Mouse (Mus musculus): ENCODE results near the gene Ttbk2. TPM values are rescaled to one million over a fixed set of nuclear protein-coding genes. Genes with fewer than 3 reads are reported as not detected.
A peak's percentile ranks its signal among the peaks of the same experiment; 100 is the strongest.

Gene Ttbk2
- polyA plus RNA-seq, 1 experiment from 2014 or later: 2.3 TPM

DNA sequence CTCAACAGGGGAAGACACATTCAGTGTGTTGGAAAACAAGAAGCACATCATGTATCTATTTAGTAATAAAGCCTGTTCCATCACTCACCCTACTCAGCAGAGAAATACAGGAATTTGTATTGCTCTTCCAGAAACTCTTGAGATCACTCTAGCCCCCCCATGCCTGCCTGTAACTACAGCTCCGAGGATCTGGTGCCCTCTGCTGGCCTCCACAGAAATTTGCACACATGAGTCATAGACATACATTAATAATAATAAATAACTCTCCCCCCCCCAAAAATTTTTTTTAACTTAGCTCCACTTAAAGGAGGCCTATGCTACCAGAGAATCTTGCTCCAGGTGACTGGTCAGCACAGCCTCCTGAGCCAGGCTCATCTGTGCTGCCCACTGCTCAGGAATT lies 16.2 kb upstream of the Ttbk2 start:
- H3K4me1 ChIP-seq (replicated peaks; ENCODE audit: insufficient read depth, low read length): no peaks in the 10 kb centered on the region
- H3K27me3 ChIP-seq (ENCODE audit: insufficient read depth, low read length): no peaks in the 10 kb centered on the region
- WGBS: 31% methylated on average over 1 of the region's 1 CpGs
- no peak overlapping the region for H3K4me3 ChIP-seq (replicated peaks; ENCODE audit: low read depth, low read length)
- H3K4me2 ChIP-seq (ENCODE audit: low read length): no peak overlapping the region
- TF ChIP-seq CTCF (IDR thresholded peaks at IDR 0.05; ENCODE audit: low read depth): peak; percentile 82
- H3K9me3 ChIP-seq (replicated peaks; ENCODE audit: low read length): no peaks in the 10 kb centered on the region
- DNase-seq (ENCODE audit: low spot score): peak; percentile 73
- no peak overlapping the region for H3K27ac ChIP-seq
- no peak overlapping the region for H3K9ac ChIP-seq (ENCODE audit: low read depth, low read length)
- ATAC-seq (replicated peaks; ENCODE audit: low FRiP score, low read depth): no peak
- H3K36me3 ChIP-seq (ENCODE audit: insufficient read depth, low read length): peaks cover 37% of the 10 kb centered on the region

DNA sequence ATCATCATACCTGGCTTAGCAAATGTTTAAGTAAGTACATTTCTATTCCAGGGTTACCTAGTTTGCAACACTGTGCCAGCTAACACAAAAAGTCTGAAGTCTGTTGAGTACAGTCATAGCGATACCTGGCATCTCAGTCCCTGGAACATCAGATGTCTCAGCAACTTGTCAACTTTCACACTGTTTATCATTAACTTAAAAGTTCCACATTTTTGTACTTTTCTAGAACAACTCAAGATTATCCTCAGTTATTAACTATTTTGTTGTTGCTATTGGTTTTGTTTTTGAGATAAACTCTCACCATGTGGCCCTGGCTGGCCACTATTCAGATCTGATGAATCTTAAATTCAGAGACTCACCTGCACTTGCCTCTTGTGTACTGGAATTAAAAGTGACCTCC lies 13.0 kb upstream of the Ttbk2 start:
- Histone ChIP-seq H3K4me2 (ENCODE audit: low read length) (no peak overlapping the region), H3K27me3 (ENCODE audit: insufficient read depth, low read length) (no peaks in the 10 kb centered on the region), H3K4me3 (replicated peaks; ENCODE audit: low read depth, low read length) (no peak overlapping the region), H3K27ac (no peak overlapping the region), H3K9ac (ENCODE audit: low read depth, low read length) (no peak overlapping the region), H3K9me3 (replicated peaks; ENCODE audit: low read length) (no peaks in the 10 kb centered on the region), H3K36me3 (ENCODE audit: insufficient read depth, low read length) (peaks cover 47% of the 10 kb centered on the region), H3K4me1 (replicated peaks; ENCODE audit: insufficient read depth, low read length) (no peaks in the 10 kb centered on the region)
- ATAC-seq (replicated peaks; ENCODE audit: low FRiP score, low read depth): no peak
- WGBS: 97% methylated on average over 1 of the region's 1 CpGs
- no peak for DNase-seq (ENCODE audit: low spot score)
- TF ChIP-seq CTCF (IDR thresholded peaks at IDR 0.05; ENCODE audit: low read depth): no peak

DNA sequence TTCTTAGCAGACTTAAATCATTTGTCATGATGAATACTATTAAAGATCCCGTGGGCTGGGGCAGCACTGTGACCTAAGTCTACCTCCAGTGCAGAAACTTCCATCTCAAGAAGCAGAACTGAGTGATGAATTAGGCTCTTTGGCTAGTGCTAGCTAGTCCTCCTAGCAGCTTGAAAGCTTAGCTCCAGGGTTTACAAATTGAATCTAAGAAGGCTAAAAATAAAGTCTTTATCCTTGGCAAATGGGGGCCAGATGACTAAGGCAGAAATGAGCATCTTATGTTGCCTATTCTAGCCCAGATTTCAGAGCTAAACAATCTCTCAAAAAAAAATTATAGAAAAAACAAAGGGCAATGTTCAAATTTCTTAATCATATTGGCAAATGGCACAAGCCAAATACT lies 10.3 kb upstream of the Ttbk2 start:
- no peak for DNase-seq (ENCODE audit: low spot score)
- Histone ChIP-seq H3K4me2 (ENCODE audit: low read length) (no peak overlapping the region), H3K9me3 (replicated peaks; ENCODE audit: low read length) (no peaks in the 10 kb centered on the region), H3K27ac (no peak overlapping the region), H3K4me1 (replicated peaks; ENCODE audit: insufficient read depth, low read length) (no peaks in the 10 kb centered on the region), H3K27me3 (ENCODE audit: insufficient read depth, low read length) (no peaks in the 10 kb centered on the region), H3K36me3 (ENCODE audit: insufficient read depth, low read length) (peaks cover 37% of the 10 kb centered on the region), H3K4me3 (replicated peaks; ENCODE audit: low read depth, low read length) (no peak overlapping the region), H3K9ac (ENCODE audit: low read depth, low read length) (no peak overlapping the region)
- TF ChIP-seq CTCF (IDR thresholded peaks at IDR 0.05; ENCODE audit: low read depth): no peak
- WGBS: 52% methylated on average over 1 of the region's 1 CpGs
- ATAC-seq (replicated peaks; ENCODE audit: low FRiP score, low read depth): no peak

DNA sequence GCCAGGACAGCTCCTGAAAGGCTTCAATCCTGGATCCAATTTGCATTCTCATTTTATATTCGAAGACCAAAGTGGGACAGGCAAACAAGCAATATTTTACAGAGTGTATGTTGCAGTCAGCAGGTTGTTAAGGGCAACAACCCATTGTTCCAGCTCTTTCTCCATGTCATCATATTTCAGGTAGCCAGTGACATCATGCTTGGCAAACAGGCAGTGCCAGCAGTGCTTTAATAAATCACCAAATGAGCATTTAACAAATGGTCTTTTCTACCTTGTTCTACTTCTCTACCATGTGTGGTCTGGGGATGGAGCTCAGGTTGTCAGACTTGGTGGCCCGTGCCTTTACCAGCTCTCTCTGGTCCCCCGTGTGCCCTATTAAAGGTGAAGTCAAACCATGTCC lies 7.7 kb upstream of the Ttbk2 start:
- no peak overlapping the region for H3K27ac ChIP-seq
- ATAC-seq (replicated peaks; ENCODE audit: low FRiP score, low read depth): peak; percentile 69

DNA sequence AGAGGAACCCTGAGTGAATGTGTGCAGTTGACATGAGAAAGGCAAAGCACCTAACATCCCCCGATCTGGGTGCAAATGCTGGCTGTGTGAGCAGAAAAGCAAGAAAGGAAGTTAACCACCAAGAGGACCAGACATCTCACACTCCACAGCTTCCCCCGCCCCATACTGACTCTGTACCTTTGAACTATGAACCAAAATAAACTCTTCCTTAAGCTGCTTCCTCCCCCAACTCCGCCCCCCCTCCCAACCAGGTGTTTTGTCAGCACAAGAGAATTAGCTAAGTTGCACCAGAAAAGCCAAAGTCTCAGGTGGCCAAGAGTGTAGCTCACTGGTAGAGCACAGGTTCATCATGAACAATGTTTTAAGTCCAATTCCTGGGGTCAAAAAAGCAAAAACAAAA lies 2.7 kb upstream of the Ttbk2 start:
- Histone ChIP-seq H3K27me3 (ENCODE audit: insufficient read depth, low read length) (no peaks in the 10 kb centered on the region), H3K9ac (ENCODE audit: low read depth, low read length) (no peak overlapping the region), H3K9me3 (replicated peaks; ENCODE audit: low read length) (no peaks in the 10 kb centered on the region), H3K4me2 (ENCODE audit: low read length) (no peak overlapping the region), H3K4me3 (replicated peaks; ENCODE audit: low read depth, low read length) (no peak overlapping the region), H3K4me1 (replicated peaks; ENCODE audit: insufficient read depth, low read length) (no peaks in the 10 kb centered on the region), H3K27ac (no peak overlapping the region), H3K36me3 (ENCODE audit: insufficient read depth, low read length) (no peaks in the 10 kb centered on the region)
- DNase-seq (ENCODE audit: low spot score) (no peak), ATAC-seq (replicated peaks; ENCODE audit: low FRiP score, low read depth) (no peak)
- TF ChIP-seq CTCF (IDR thresholded peaks at IDR 0.05; ENCODE audit: low read depth): no peak
- 77% methylated on average over 3 of the region's 3 CpGs for WGBS

More for the DNA sequence above, 7.7 kb upstream of the Ttbk2 start:
- Histone ChIP-seq H3K4me1 (replicated peaks; ENCODE audit: insufficient read depth, low read length) (no peaks in the 10 kb centered on the region), H3K9me3 (replicated peaks; ENCODE audit: low read length) (no peaks in the 10 kb centered on the region), H3K4me2 (ENCODE audit: low read length) (no peak overlapping the region), H3K27me3 (ENCODE audit: insufficient read depth, low read length) (no peaks in the 10 kb centered on the region), H3K36me3 (ENCODE audit: insufficient read depth, low read length) (peaks cover 22% of the 10 kb centered on the region), H3K4me3 (replicated peaks; ENCODE audit: low read depth, low read length) (no peak overlapping the region), H3K9ac (ENCODE audit: low read depth, low read length) (no peak overlapping the region)
- 87% methylated on average over 3 of the region's 3 CpGs for WGBS
- DNase-seq (ENCODE audit: low spot score): peak; percentile 11
- TF ChIP-seq CTCF (IDR thresholded peaks at IDR 0.05; ENCODE audit: low read depth): no peak

DNA sequence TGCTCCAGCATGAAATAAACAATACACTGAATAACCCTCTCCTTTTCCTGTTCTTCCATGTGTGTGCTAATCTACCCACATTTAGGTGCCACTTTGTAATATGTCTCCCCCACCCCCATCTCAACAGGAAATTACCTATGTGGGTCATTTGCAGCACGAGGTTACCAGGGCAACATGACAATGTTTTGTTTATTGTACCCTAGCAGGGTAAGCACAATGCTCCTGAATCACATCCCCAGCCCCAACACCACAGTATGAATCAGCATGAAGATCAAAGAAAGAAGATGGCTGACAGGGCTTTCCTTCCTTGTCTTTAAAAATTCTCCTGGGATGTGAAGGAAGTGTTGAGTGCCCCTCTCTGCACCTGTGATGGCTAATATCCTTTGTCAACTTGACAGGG lies 2.2 kb upstream of the Ttbk2 start:
- Histone ChIP-seq H3K36me3 (ENCODE audit: insufficient read depth, low read length) (no peaks in the 10 kb centered on the region), H3K4me2 (ENCODE audit: low read length) (no peak overlapping the region), H3K9ac (ENCODE audit: low read depth, low read length) (no peak overlapping the region), H3K4me1 (replicated peaks; ENCODE audit: insufficient read depth, low read length) (no peaks in the 10 kb centered on the region), H3K9me3 (replicated peaks; ENCODE audit: low read length) (no peaks in the 10 kb centered on the region), H3K4me3 (replicated peaks; ENCODE audit: low read depth, low read length) (no peak overlapping the region), H3K27ac (no peak overlapping the region), H3K27me3 (ENCODE audit: insufficient read depth, low read length) (no peaks in the 10 kb centered on the region)
- DNase-seq (ENCODE audit: low spot score) (no peak), ATAC-seq (replicated peaks; ENCODE audit: low FRiP score, low read depth) (no peak)
- 17% methylated on average over 1 of the region's 1 CpGs for WGBS
- no peak for TF ChIP-seq CTCF (IDR thresholded peaks at IDR 0.05; ENCODE audit: low read depth)
